Mouse (Mus musculus) liver, adult 2 months (tissue): ENCODE data around the gene Mapk11. TPM values are rescaled to one million over a fixed set of nuclear protein-coding genes. Genes with fewer than 3 reads are reported as not detected.

Experiments used
- DNase-seq: peaks from one replicate; pipeline ENCODE4 v3.0.0-alpha.2; 2011; ENCODE audit warnings: low read depth, low spot score; ENCODE audit errors: extremely low read depth
- H3K27ac ChIP-seq: fragments of 200-500 bp; replicated peaks from 2 replicates; pipeline ENCODE4 v1.5.1; 2012; ENCODE audit warnings: low read depth, mild to moderate bottlenecking, control low read depth, inconsistent platforms, low read length; ENCODE audit not compliant: insufficient read depth
- H3K27me3 ChIP-seq: fragments of 200-500 bp; 2 replicates; pipeline ENCODE4 v1.6.1; 2012; ENCODE audit warnings: mild to moderate bottlenecking, moderate library complexity, low read length, inconsistent platforms; ENCODE audit not compliant: control insufficient read depth, insufficient read depth
- H3K36me3 ChIP-seq: fragments of 200-500 bp; 2 replicates; pipeline ENCODE4 v1.6.1; 2012; ENCODE audit warnings: low read length, inconsistent platforms; ENCODE audit not compliant: control insufficient read depth, insufficient read depth
- H3K4me1 ChIP-seq: fragments of 200-500 bp; 2 replicates; pipeline ENCODE4 v1.6.1; 2011; ENCODE audit warnings: low read length; ENCODE audit not compliant: control insufficient read depth, insufficient read depth
- H3K4me3 ChIP-seq: fragments of 200-500 bp; 2 replicates; pipeline ENCODE4 v1.5.1; 2011; ENCODE audit warnings: low read depth, mild to moderate bottlenecking, control low read depth, low read length, moderate library complexity; ENCODE audit not compliant: insufficient read depth
- H3K79me2 ChIP-seq: fragments of 200-500 bp; 2 replicates; pipeline ENCODE4 v1.6.1; 2012; ENCODE audit warnings: inconsistent platforms, mild to moderate bottlenecking, low read length, moderate library complexity; ENCODE audit not compliant: control insufficient read depth, insufficient read depth
- H3K9ac ChIP-seq: fragments of 200-500 bp; 2 replicates; pipeline ENCODE4 v1.6.1; 2012; ENCODE audit warnings: low read depth, mild to moderate bottlenecking, control low read depth, inconsistent platforms, low read length
- CTCF ChIP-seq: fragments of 200-500 bp; IDR thresholded peaks from 2 replicates; pipeline ENCODE4 v1.5.1; 2011; ENCODE audit warnings: low read depth, low read length, control low read depth
- POLR2A ChIP-seq: fragments of 200-500 bp; IDR thresholded peaks from 2 replicates; pipeline ENCODE4 v1.6.1; 2011; ENCODE audit warnings: low read length, control low read depth; ENCODE audit not compliant: insufficient read depth; ENCODE audit errors: extremely low read depth
- WGBS: fragments of 180-500 bp; shearing (Covaris S2); methylation state at CpG from one replicate; pipeline ENCODE4 v1.1.7; 2018; 5-methylcytosine and 5-hydroxymethylcytosine counted together
- polyA plus RNA-seq: library from polyadenylated mRNA; depleted of rRNA; stranded (reverse); fragments of >200 nt; gene quantifications from 2 replicates; pipeline ENCODE4 v1.2.3, GENCODE M21; 2012
- total RNA-seq: library from RNA; depleted of rRNA; stranded (reverse); fragments of >200 nt; gene quantifications from 2 replicates; pipeline ENCODE4 v1.2.3, GENCODE M21; 2014

The Mapk11 gene
- total and polyA plus RNA-seq, 2 experiments: 0.74 to 1.3 TPM

- 65% methylated on average over 24 of the region's 24 CpGs for WGBS
- TF ChIP-seq CTCF (no peak), POLR2A (no peak)
- Histone ChIP-seq H3K27me3 (peaks cover 22% of the 10 kb centered on the region), H3K36me3 (no peaks in the 10 kb centered on the region), H3K27ac (no peak overlapping the region), H3K4me3 (no peak overlapping the region), H3K9ac (no peak overlapping the region), H3K4me1 (peaks cover 2% of the 10 kb centered on the region; the same call in 1 of the 2 replicates), H3K79me2 (no peaks in the 10 kb centered on the region)
- no peak for DNase-seq
These were observed 3.5 kb downstream of the Mapk11 start for GRCm38 (mm10) chr15:89145813-89146350.

DNA sequence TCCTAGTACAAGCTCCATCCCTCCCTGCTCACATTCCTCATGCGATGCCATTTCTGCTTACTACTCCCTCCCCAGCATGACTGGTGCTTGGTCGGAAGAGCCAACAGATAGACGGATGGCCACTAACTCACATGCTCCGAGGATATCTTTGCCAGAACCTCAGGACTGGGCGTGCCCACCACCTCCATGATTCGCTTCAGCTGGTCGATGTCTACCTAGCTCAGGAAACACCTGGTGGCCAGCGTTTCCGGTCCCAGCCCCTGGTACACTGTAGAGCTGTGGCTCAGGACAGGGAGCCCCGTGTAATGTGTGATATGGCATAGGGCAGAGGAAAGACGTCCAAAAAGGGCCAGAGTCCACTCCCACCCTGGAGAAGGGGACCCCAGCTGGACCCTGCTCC, 4.5 kb downstream of the Mapk11 start:
- WGBS: 85% methylated on average over 11 of the region's 11 CpGs
- no peak for TF ChIP-seq POLR2A
- TF ChIP-seq CTCF: no peak
- no peak for DNase-seq
- H3K27me3 ChIP-seq: peaks cover 22% of the 10 kb centered on the region
- no peak overlapping the region for H3K4me3 ChIP-seq
- H3K79me2 ChIP-seq: no peaks in the 10 kb centered on the region
- no peak overlapping the region for H3K27ac ChIP-seq
- H3K36me3 ChIP-seq: no peaks in the 10 kb centered on the region
- H3K4me1 ChIP-seq: peaks cover 1% of the 10 kb centered on the region; the same call in 1 of the 2 replicates
- no peak overlapping the region for H3K9ac ChIP-seq

- WGBS: 74% methylated on average over 2 of the region's 2 CpGs
- peaks cover 14% of the 10 kb centered on the region for H3K27me3 ChIP-seq
- no peak overlapping the region for H3K27ac ChIP-seq
These were observed 6.3 kb downstream of the Mapk11 start for GRCm38 (mm10) chr15:89143134-89143533.

GRCm38 (mm10) chr15:89141905-89142304, 7.5 kb downstream of the Mapk11 start:
- no peak overlapping the region for H3K9ac ChIP-seq
- no peak for TF ChIP-seq POLR2A
- 64% methylated on average over 4 of the region's 4 CpGs for WGBS

More at GRCm38 (mm10) chr15:89143134-89143533, 6.3 kb downstream of the Mapk11 start:
- no peaks in the 10 kb centered on the region for H3K4me1 ChIP-seq
- no peak overlapping the region for H3K9ac ChIP-seq
- H3K4me3 ChIP-seq: no peak overlapping the region
- TF ChIP-seq POLR2A (no peak), CTCF (no peak)
- no peaks in the 10 kb centered on the region for H3K79me2 ChIP-seq
- H3K36me3 ChIP-seq: no peaks in the 10 kb centered on the region
- no peak for DNase-seq

DNA sequence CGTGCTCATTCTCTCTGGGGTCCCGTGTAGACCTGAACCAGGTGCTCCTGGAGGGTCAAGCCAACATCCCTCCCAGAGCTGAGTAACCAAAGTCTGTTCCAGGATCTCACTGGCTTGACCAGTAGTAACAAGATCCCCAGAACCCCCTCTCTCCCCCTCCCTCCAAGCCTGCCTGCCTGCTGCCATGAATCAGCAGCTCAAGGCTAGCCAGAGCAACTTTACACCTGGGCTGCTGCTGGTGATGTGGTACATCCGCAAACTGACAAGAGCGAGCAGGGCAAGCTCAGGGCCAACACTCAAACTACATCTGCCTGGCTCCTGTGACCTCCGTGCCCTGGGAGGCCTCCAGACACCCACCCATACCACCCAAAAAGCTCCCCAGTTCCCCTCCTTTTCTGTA, 8.0 kb downstream of the Mapk11 start:
- H3K4me1 ChIP-seq: no peaks in the 10 kb centered on the region
- peaks cover 8% of the 10 kb centered on the region for H3K27me3 ChIP-seq
- no peak for DNase-seq
- no peak overlapping the region for H3K9ac ChIP-seq
- no peak overlapping the region for H3K27ac ChIP-seq
- no peak overlapping the region for H3K4me3 ChIP-seq
- no peaks in the 10 kb centered on the region for H3K36me3 ChIP-seq
- TF ChIP-seq CTCF: no peak
- no peak for TF ChIP-seq POLR2A
- 20% methylated on average over 5 of the region's 5 CpGs for WGBS
- no peaks in the 10 kb centered on the region for H3K79me2 ChIP-seq

More at GRCm38 (mm10) chr15:89141905-89142304, 7.5 kb downstream of the Mapk11 start:
- Histone ChIP-seq H3K36me3 (no peaks in the 10 kb centered on the region), H3K27ac (0 out of 2 replicates have a peak overlapping the region, but pooled peaks have one; percentile 18), H3K79me2 (no peaks in the 10 kb centered on the region), H3K4me3 (no peak overlapping the region), H3K4me1 (no peaks in the 10 kb centered on the region), H3K27me3 (peaks cover 10% of the 10 kb centered on the region)
- DNase-seq: no peak

GRCm38 (mm10) chr15:89140659-89141252, 8.7 kb downstream of the Mapk11 start, which contains the start of gene Mapk12:
TSS of gene Mapk12 (minus strand) at chr15:89140703.
- H3K9ac ChIP-seq: peak within 1 kb of the TSS; percentile 84
- peak within 1 kb of the TSS; percentile 59 for H3K27ac ChIP-seq
- H3K4me3 ChIP-seq: peak within 1 kb of the TSS; percentile 79
- no peaks in the 10 kb centered on the region for H3K79me2 ChIP-seq
- TF ChIP-seq CTCF: no peak
- TF ChIP-seq POLR2A: no peak
- 2% methylated on average over 21 of the region's 21 CpGs for WGBS
- H3K36me3 ChIP-seq: no peaks in the 10 kb centered on the region
- no peak for DNase-seq
- 0 out of 2 replicates have a peak, but pooled peaks cover 2% of the 10 kb centered on the region for H3K27me3 ChIP-seq
- no peaks in the 10 kb centered on the region for H3K4me1 ChIP-seq
